Mouse (Mus musculus) hematopoietic multipotent progenitor cell, adult 10-12 weeks (in vitro differentiated cells): ENCODE data around the gene Adamts18. TPM values are rescaled to one million over a fixed set of nuclear protein-coding genes. Genes with fewer than 3 reads are reported as not detected.

ENCODE experiments used
- polyA plus RNA-seq: library from polyadenylated mRNA; stranded (reverse); fragments of >175 nt; gene quantifications from 2 replicates; pipeline ENCODE4 v1.2.3, GENCODE M21; 2012; ENCODE audit warnings: low replicate concordance

The Adamts18 gene
- not detected in 2 replicates for polyA plus RNA-seq

DNA sequence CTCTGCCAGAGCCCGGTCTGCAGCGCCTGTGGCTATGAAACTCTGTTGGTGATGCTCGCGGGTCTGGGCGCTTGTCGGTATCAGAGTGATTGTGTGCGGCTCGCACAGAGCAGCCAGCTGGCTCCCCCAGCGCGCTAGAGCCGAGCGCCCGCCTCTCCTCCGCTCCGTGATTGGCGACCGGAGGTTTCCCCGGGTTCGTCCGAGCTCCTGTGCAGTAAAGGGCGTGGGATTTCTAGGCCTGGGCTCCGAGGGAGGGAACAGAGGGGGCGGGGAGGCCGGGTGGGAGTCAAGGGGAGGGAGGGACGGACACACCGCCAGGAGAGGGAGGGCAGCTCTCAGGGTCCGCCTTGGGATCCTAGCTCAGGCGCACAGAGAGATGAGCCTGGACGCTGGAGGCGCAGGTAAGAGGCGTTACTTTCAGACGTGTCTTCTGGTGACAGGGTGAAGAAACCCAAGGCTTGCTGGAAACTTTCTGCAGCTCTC, at the start of gene Adamts18:
Gene Adamts18, minus strand, starts transcription at position 86 of the 483 bp plus-strand sequence.

Other genes starting within 250 kb of the Adamts18 start
- gene Mon1b, start 213.2 kb downstream of the Adamts18 start, polyA plus RNA-seq: 12.0 and 16.9 TPM in 2 replicates
- gene Syce1l, start 205.5 kb downstream of the Adamts18 start, polyA plus RNA-seq: 0.46 TPM in 1 of 2 replicates, not detected in the other